Mouse (Mus musculus) urinary bladder, postnatal 10 days (tissue): ENCODE data around the gene Gm20683.

Source experiments
- DNase-seq: peaks from one replicate; pipeline ENCODE4 v3.0.0; 2022; ENCODE audit warnings: low spot score

The Gm20683 gene

GRCm38 (mm10) chr17:25841117-25841880 is at the start of gene Gm20683:
TSS of gene Gm20683 (minus strand) at chr17:25841763.
- no peak for DNase-seq

GRCm38 (mm10) chr17:25888837-25889236 is 47.3 kb upstream of the Gm20683 start:
- DNase-seq, result no peak

- no peak for DNase-seq
These were observed 45.9 kb upstream of the Gm20683 start for GRCm38 (mm10) chr17:25887467-25887866.

- no peak for DNase-seq
These were observed 45.2 kb upstream of the Gm20683 start for GRCm38 (mm10) chr17:25886806-25887205.

- no peak for DNase-seq
These were observed 44.1 kb upstream of the Gm20683 start for GRCm38 (mm10) chr17:25885636-25886035.

GRCm38 (mm10) chr17:25883824-25884223 is 42.3 kb upstream of the Gm20683 start:
- DNase-seq, result no peak

- DNase-seq, result no peak
These were observed 41.7 kb upstream of the Gm20683 start for GRCm38 (mm10) chr17:25883268-25883667.

GRCm38 (mm10) chr17:25882306-25882705 is 40.7 kb upstream of the Gm20683 start:
- DNase-seq, result no peak

- DNase-seq, result no peak
These were observed 40.1 kb upstream of the Gm20683 start for GRCm38 (mm10) chr17:25881691-25882090.

- DNase-seq, result no peak
These were observed 39.5 kb upstream of the Gm20683 start for GRCm38 (mm10) chr17:25880913-25881641.

- DNase-seq, result no peak
These were observed 38.8 kb upstream of the Gm20683 start, which contains the start of gene Wfikkn1 for GRCm38 (mm10) chr17:25880196-25880910. TSS of gene Wfikkn1 (minus strand) at chr17:25880858.

- no peak for DNase-seq
These were observed 38.2 kb upstream of the Gm20683 start for GRCm38 (mm10) chr17:25879750-25880149.

- no peak for DNase-seq
These were observed 37.7 kb upstream of the Gm20683 start for GRCm38 (mm10) chr17:25879261-25879660.

GRCm38 (mm10) chr17:25878611-25879180 is 37.1 kb upstream of the Gm20683 start:
- no peak for DNase-seq

- DNase-seq, result no peak
These were observed 36.4 kb upstream of the Gm20683 start for GRCm38 (mm10) chr17:25877741-25878610.

GRCm38 (mm10) chr17:25877025-25877424 is 35.5 kb upstream of the Gm20683 start:
- no peak for DNase-seq

- no peak for DNase-seq
These were observed 34.9 kb upstream of the Gm20683 start for GRCm38 (mm10) chr17:25876347-25876915.

- DNase-seq, result peak; percentile 58
These were observed 33.9 kb upstream of the Gm20683 start for GRCm38 (mm10) chr17:25875171-25876136.

- peak; percentile 79 for DNase-seq
These were observed 33.2 kb upstream of the Gm20683 start, which contains the start of gene Mettl26 for GRCm38 (mm10) chr17:25874721-25875170. TSS of gene Mettl26 (plus strand) at chr17:25875074.
